Mouse (Mus musculus) liver, embryonic 14.5 days (tissue): ENCODE measurements at regions not wholly inside any gene's neighbourhood (a gene's known extent, or its start where the extent isn't known, plus 50 kb on each side); places are given as distances from the start of the nearest gene placed in this dataset.

Experiments
- ATAC-seq: fragments of 200-750 bp; cut with Nextera tagmentation; 2 replicates; pipeline ENCODE4 v1.8.0; 2017; ENCODE audit warnings: moderate number of reproducible peaks, mild to moderate bottlenecking, moderate library complexity; ENCODE audit not compliant: insufficient read depth
- DNase-seq, 3 experiments: peaks; one replicate each; pipeline ENCODE4 v3.0.0-alpha.2; 2012 to 2013; ENCODE audit warnings: low read depth in 3 of 3, low spot score in 3 of 3
- H3K27ac ChIP-seq: fragments of 300-500 bp; sonication (generic); 2 replicates; pipeline ENCODE4 v1.5.1; 2014; ENCODE audit warnings: moderate library complexity, mild to moderate bottlenecking, control low read depth, inconsistent platforms
- H3K27me3 ChIP-seq: fragments of 300-500 bp; sonication (generic); 2 replicates; pipeline ENCODE4 v1.6.1; 2014; ENCODE audit warnings: mild to moderate bottlenecking, low read length, moderate library complexity; ENCODE audit not compliant: control insufficient read depth, insufficient read depth
- H3K36me3 ChIP-seq: fragments of 300-500 bp; sonication (generic); replicated peaks from 2 replicates; pipeline ENCODE4 v1.6.1; 2014; ENCODE audit warnings: low read depth; ENCODE audit not compliant: control insufficient read depth, insufficient read depth
- H3K4me1 ChIP-seq, 2 experiments: fragments of 200-500 bp in 1 of 2; fragments of 300-500 bp in 1 of 2; sonication (generic) in 1 of 2; replicated peaks; 2 replicates each; pipeline ENCODE4 v1.6.1; 2012 to 2014; ENCODE audit warnings: antibody characterized with exemption in 1 of 2, inconsistent platforms in 1 of 2, low read length in 1 of 2; ENCODE audit not compliant: control insufficient read depth in 2 of 2, insufficient read depth in 2 of 2
- H3K4me2 ChIP-seq: fragments of 300-500 bp; sonication (generic); 2 replicates; pipeline ENCODE4 v1.6.1; 2014; ENCODE audit warnings: low read depth, mild to moderate bottlenecking, control low read depth, moderate library complexity
- H3K4me3 ChIP-seq, 2 experiments: fragments of 200-500 bp in 1 of 2; fragments of 300-500 bp in 1 of 2; sonication (generic) in 1 of 2; 2 replicates each; pipeline ENCODE4 v1.5.1; 2012 to 2014; ENCODE audit warnings: low read depth in 2 of 2, low read length in 2 of 2, mild to moderate bottlenecking in 2 of 2, control low read depth in 1 of 2, inconsistent platforms in 1 of 2, moderate library complexity in 1 of 2; ENCODE audit not compliant: insufficient read depth in 1 of 2
- H3K9ac ChIP-seq: fragments of 300-500 bp; sonication (generic); replicated peaks from 2 replicates; pipeline ENCODE4 v1.6.1; 2014; ENCODE audit warnings: mild to moderate bottlenecking, control low read depth, moderate library complexity
- H3K9me3 ChIP-seq: fragments of 300-500 bp; sonication (generic); 2 replicates; pipeline ENCODE4 v1.6.1; 2016; ENCODE audit warnings: low read length, mixed read lengths; ENCODE audit not compliant: control insufficient read depth
- CTCF ChIP-seq: IDR thresholded peaks from 2 replicates; pipeline ENCODE4 v1.5.1; 2016; ENCODE audit warnings: antibody characterized with exemption, low read depth, control low read depth
- EP300 ChIP-seq: IDR thresholded peaks from 2 replicates; pipeline ENCODE4 v1.6.1; 2016; ENCODE audit warnings: antibody characterized with exemption, low read depth
- WGBS: fragments of 180-500 bp; shearing (Covaris S2); extraction: QIAGEN DNeasy Blood & Tissue Kit; methylation state at CpG from one replicate; pipeline ENCODE4 v1.1.7; 2014; ENCODE audit not compliant: insufficient replicate concordance; 5-methylcytosine and 5-hydroxymethylcytosine counted together

GRCm38 (mm10) chr4:12489358-12489757 is 317.5 kb upstream of the Fam92a start:
- Histone ChIP-seq H3K9me3 (no peaks in the 10 kb centered on the region), H3K36me3 (no peaks in the 10 kb centered on the region), H3K27me3 (no peaks in the 10 kb centered on the region), H3K4me3 (no peak overlapping the region), H3K4me1 (no peaks in the 10 kb centered on the region), H3K27ac (no peak overlapping the region), H3K9ac (no peak overlapping the region), H3K4me2 (no peak overlapping the region)
- TF ChIP-seq CTCF, result no peak
- no peak for TF ChIP-seq EP300
- DNase-seq (no peak), ATAC-seq (no peak)
- 59% methylated on average over 6 of the region's 6 CpGs for WGBS

- TF ChIP-seq EP300, result no peak
- no peak for TF ChIP-seq CTCF
- DNase-seq, result no peak
- 56% methylated on average over 4 of the region's 4 CpGs for whole genome bisulfite sequencing
Measured at GRCm38 (mm10) chr4:12481481-12481880, 309.7 kb upstream of the Fam92a start.

GRCm38 (mm10) chr4:12476717-12477116 is 304.9 kb upstream of the Fam92a start:
- no peaks in the 10 kb centered on the region for H3K36me3 ChIP-seq
- no peaks in the 10 kb centered on the region for H3K9me3 ChIP-seq
- no peaks in the 10 kb centered on the region for H3K4me1 ChIP-seq
- H3K27ac ChIP-seq, result no peak overlapping the region
- H3K9ac ChIP-seq, result no peak overlapping the region
- WGBS, result 69% methylated on average over 7 of the region's 7 CpGs
- DNase-seq (no peak), ATAC-seq (no peak)
- no peak overlapping the region for H3K4me3 ChIP-seq
- H3K4me2 ChIP-seq, result no peak overlapping the region
- H3K27me3 ChIP-seq, result no peaks in the 10 kb centered on the region
- no peak for TF ChIP-seq EP300
- TF ChIP-seq CTCF, result no peak

More at GRCm38 (mm10) chr4:12481481-12481880, 309.7 kb upstream of the Fam92a start:
- H3K4me2 ChIP-seq, result no peak overlapping the region
- H3K9me3 ChIP-seq, result no peaks in the 10 kb centered on the region
- H3K27me3 ChIP-seq, result no peaks in the 10 kb centered on the region
- H3K36me3 ChIP-seq, result no peaks in the 10 kb centered on the region
- no peak overlapping the region for H3K27ac ChIP-seq
- ATAC-seq, result no peak
- H3K9ac ChIP-seq, result no peak overlapping the region
- H3K4me3 ChIP-seq, result no peak overlapping the region
- no peaks in the 10 kb centered on the region for H3K4me1 ChIP-seq

- Histone ChIP-seq H3K4me1 (no peaks in the 10 kb centered on the region), H3K9ac (no peak overlapping the region), H3K4me2 (no peak overlapping the region), H3K4me3 (no peak overlapping the region), H3K27me3 (no peaks in the 10 kb centered on the region), H3K9me3 (no peaks in the 10 kb centered on the region), H3K27ac (no peak overlapping the region), H3K36me3 (no peaks in the 10 kb centered on the region)
- no peak for TF ChIP-seq CTCF
- ATAC-seq (no peak), DNase-seq (no peak)
- 50% methylated on average over 4 of the region's 4 CpGs for WGBS
Measured at GRCm38 (mm10) chr4:12474981-12475568, 303.3 kb upstream of the Fam92a start.

GRCm38 (mm10) chr4:12474421-12474820 is 302.6 kb upstream of the Fam92a start:
- Histone ChIP-seq H3K36me3 (no peaks in the 10 kb centered on the region), H3K27me3 (no peaks in the 10 kb centered on the region), H3K4me2 (no peak overlapping the region), H3K4me1 (no peaks in the 10 kb centered on the region), H3K9me3 (no peaks in the 10 kb centered on the region), H3K4me3 (no peak overlapping the region), H3K27ac (no peak overlapping the region), H3K9ac (no peak overlapping the region)
- 20% methylated on average over 1 of the region's 1 CpGs for WGBS
- DNase-seq (no peak), ATAC-seq (no peak)
- TF ChIP-seq EP300, result no peak
- no peak for TF ChIP-seq CTCF
